Mouse (Mus musculus) lung, adult 2 months (tissue): ENCODE measurements around the gene Alg2. TPM values are rescaled to one million over a fixed set of nuclear protein-coding genes. Genes with fewer than 3 reads are reported as not detected.

Source experiments
- DNase-seq: peaks from one replicate; pipeline ENCODE4 v3.0.0; 2022
- H3K4me1 ChIP-seq: fragments of 200-500 bp; 2 replicates; pipeline ENCODE4 v1.6.1; 2011; ENCODE audit warnings: low read length; ENCODE audit not compliant: control insufficient read depth, insufficient read depth
- H3K4me3 ChIP-seq: fragments of 200-500 bp; replicated peaks from 2 replicates; pipeline ENCODE3; 2011; ENCODE audit warnings: low read depth, mild to moderate bottlenecking, control low read depth, low read length; ENCODE audit errors: extremely low read depth
- CTCF ChIP-seq: fragments of 200-500 bp; IDR thresholded peaks from 2 replicates; pipeline ENCODE4 v1.5.1; 2011; ENCODE audit warnings: mild to moderate bottlenecking, low read length, control low read depth; ENCODE audit not compliant: insufficient read depth
- POLR2A ChIP-seq: fragments of 200-500 bp; IDR thresholded peaks from 2 replicates; pipeline ENCODE4 v1.6.1; 2011; ENCODE audit warnings: low read depth, mild to moderate bottlenecking, control low read depth, low read length, borderline replicate concordance; ENCODE audit errors: extremely low read depth
- WGBS: fragments of 180-500 bp; shearing (Covaris S2); methylation state at CpG from one replicate; pipeline ENCODE4 v1.1.7; 2018; 5-methylcytosine and 5-hydroxymethylcytosine counted together
- polyA plus RNA-seq: library from polyadenylated mRNA; depleted of rRNA; stranded (reverse); fragments of >200 nt; gene quantifications from 2 replicates; pipeline ENCODE4 v1.2.3, GENCODE M21; 2012

The Alg2 gene
- polyA plus RNA-seq, 1 experiment = 17.8 TPM

DNA sequence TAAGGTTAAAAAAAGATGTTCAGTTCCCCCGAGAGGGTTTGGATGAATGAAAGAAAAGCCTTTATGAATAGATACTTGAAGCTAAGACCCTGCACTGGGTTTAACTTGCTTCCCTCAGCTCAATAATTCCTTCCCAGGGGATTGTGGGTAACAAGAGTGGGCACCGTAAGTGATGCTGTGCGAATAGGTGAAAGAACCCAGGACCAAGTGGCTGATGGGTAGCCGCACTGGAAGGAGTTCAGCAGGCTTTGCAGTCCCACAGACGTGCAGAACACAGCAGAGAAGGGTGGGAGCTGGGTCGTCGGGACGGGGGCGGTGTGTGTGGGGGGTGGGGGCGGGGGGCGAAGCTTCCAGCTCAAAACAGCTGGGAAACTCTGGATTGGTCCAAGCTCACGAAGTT is 39.0 kb downstream of the Alg2 start:
- WGBS = 76% methylated on average over 12 of the region's 12 CpGs
- Histone ChIP-seq H3K4me3 (no peak overlapping the region), H3K4me1 (no peaks in the 10 kb centered on the region)
- no peak for TF ChIP-seq CTCF
- no peak for TF ChIP-seq POLR2A
- DNase-seq = no peak

DNA sequence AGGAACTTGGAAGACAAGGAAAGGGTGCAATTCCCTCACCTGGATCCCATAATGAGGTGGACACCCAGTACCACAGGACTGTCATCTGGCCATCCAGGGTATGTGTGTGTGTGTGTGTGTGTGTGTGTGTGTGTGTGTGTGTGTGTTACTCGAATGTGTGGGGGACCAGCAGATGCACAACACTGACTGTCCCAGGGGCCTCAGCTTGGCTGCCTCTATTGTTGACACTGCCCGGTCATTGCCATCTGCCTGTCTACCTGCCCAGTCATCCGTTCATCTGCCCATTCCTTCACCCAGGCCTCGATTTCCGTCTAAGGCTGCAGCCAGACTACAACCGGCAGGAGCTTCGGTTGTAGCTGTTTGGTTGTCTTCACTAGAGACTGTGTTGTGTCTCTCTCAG is 41.4 kb downstream of the Alg2 start:
- WGBS = 81% methylated on average over 7 of the region's 7 CpGs
- Histone ChIP-seq H3K4me3 (no peak overlapping the region), H3K4me1 (no peaks in the 10 kb centered on the region)
- TF ChIP-seq CTCF (no peak), POLR2A (no peak)
- no peak for DNase-seq

DNA sequence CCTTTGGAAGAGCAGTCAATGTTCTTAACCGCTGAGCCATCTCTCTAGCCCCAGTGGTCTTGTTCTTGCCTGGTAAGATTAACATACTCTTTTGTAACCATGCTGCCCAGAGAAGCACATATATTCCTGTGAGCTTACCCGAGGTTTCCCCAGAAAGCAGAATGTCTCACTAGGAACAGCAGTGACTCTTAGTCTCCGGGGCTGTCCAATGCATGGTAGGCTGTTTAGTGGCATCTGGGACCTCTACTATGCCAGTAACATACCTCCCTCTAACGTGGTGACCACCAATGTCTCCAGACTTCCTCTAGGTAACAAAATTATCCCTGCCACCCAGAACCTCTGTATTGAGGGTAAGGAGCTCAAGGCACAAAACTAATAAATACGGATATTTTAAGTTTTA is 43.1 kb downstream of the Alg2 start:
- TF ChIP-seq CTCF (no peak), POLR2A (no peak)
- 91% methylated on average over 5 of the region's 5 CpGs for WGBS
- Histone ChIP-seq H3K4me1 (no peaks in the 10 kb centered on the region), H3K4me3 (no peak overlapping the region)
- no peak for DNase-seq

DNA sequence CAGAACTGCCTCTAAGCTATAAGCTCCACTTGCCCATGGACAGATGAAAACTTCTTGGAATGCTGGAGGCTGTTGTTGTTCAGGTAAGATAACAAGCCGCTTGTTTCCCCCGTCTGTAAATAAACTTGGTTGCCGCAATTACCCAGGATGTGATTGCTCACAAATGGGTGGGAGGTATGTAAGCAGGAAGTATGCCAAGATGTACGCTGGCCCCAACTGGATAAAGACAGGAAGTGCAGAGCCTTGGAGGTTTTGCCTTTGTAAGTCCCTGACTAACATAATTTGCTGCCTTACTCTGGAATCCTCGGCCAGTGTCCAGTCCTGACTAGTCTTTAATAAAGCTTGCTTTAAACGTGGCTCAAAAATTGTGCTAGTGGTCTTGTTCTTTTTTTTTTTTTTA is 43.6 kb downstream of the Alg2 start:
- H3K4me1 ChIP-seq = no peaks in the 10 kb centered on the region
- no peak overlapping the region for H3K4me3 ChIP-seq
- WGBS = 26% methylated on average over 6 of the region's 6 CpGs
- TF ChIP-seq CTCF (no peak), POLR2A (no peak)
- DNase-seq = no peak

DNA sequence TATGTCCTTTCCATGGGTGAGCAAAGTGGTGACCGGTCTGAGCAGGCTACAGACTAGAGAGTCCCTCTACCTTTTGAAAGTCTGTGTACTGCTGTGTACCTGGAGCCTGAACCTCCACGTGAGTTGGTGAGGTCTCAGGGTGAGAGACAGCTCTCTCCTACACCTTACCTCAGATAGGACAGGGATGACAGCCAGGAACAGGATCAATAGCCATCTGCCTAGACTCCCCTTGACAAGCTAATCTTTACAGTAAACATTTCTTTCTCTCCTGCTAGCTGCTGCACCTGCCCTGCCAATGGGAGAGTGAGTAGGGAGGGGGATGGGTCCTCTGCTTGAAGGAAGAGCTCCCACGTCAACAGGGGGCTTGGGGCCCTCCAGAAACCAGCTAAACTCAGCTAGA is 46.5 kb downstream of the Alg2 start:
- H3K4me3 ChIP-seq = no peak overlapping the region
- 65% methylated on average over 3 of the region's 3 CpGs for WGBS
- no peaks in the 10 kb centered on the region for H3K4me1 ChIP-seq
- no peak for DNase-seq
- TF ChIP-seq CTCF (no peak), POLR2A (no peak)

DNA sequence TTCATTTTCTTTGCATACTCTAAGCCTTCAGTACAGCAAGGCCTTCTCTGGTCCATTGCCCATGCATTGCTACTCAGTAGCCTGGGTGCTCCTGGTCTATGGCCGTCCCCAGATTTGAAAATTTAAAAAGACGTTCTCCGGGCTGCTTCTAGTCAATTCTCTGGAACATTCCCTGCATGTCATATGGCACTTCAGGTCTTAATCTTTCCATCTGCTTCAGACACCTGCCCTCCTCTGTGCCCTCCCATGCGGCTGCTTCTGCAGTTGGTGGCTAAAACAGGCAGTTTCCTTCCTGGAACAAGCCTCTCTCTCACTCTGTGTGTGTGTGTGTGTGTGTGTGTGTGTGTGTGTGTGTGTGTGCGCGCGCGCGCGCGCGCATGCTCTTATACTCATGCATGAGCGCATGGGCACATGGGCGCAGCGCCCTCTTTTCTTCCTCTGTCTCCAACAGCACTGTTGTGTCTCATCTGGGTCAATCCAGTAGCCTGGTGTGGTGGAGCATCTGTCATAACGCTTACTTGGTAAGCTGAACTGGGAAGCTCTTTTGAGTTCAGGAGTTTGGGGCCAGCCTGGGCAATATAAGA is 48.8 kb downstream of the Alg2 start:
- WGBS = 87% methylated on average over 16 of the region's 16 CpGs
- Histone ChIP-seq H3K4me1 (no peaks in the 10 kb centered on the region), H3K4me3 (no peak overlapping the region)
- TF ChIP-seq POLR2A (no peak), CTCF (no peak)
- no peak for DNase-seq

DNA sequence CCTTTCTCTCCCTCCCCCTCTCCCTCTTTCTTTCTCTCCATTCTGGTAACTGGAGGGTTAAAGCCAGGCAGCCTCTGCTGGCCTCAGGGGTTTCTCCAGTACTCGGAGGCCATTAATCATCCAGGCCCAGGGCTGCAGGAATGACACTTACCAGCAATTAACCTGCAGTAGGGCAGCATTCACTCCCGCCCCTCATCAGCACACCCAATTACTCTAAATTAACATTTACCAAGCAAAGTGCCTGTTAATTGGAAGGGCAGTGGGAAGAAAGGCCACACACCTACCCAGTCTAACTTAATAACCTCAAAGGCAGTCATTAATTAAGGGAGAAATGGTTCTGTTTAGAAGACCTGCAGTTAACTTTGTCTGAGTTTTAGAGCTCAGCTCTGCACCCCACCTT is 49.8 kb downstream of the Alg2 start:
- WGBS = 53% methylated on average over 2 of the region's 2 CpGs
- Histone ChIP-seq H3K4me1 (no peaks in the 10 kb centered on the region), H3K4me3 (no peak overlapping the region)
- no peak for TF ChIP-seq POLR2A
- TF ChIP-seq CTCF = no peak
- no peak for DNase-seq

DNA sequence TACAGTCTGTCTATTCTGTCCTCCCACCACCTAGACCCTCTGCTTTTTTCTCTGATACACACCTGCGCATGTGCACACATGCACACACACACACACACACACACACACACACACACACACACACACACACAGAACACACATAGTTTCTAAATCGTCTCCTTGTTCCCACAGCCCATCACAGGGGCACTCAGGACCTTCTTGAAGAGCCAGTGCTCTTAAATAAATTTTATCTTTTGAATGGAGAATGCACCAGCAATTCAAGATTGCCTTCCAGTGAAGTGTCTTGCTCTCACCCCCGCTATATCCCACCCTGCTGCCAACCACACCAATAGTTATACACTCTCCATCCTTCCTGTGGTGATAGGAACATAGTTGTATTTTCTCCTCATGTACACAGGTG is 51.2 kb downstream of the Alg2 start:
- H3K4me3 ChIP-seq = no peak overlapping the region
- H3K4me1 ChIP-seq = no peaks in the 10 kb centered on the region
- WGBS = 76% methylated on average over 3 of the region's 3 CpGs
- no peak for DNase-seq
- TF ChIP-seq POLR2A (no peak), CTCF (no peak)

DNA sequence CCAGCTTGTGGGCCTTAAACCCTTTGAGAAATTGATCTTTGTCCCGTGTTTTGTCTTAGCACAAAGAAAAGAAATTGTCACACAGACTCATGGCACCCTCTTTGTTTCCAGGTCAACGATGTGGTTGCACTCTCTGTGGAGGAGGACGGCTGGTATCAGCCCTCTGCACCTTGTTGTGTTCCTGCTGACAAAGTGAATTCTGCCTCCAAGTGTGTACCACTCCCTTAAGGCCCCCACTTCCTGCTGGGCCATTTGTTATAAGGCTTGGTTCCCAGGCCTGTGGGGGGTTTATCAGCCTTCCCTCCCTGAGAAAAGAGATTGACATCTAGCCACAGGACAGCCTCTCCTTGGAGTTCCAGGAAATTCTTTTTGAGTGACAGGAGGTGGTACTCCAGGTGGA is 51.9 kb downstream of the Alg2 start:
- TF ChIP-seq POLR2A = no peak
- no peak for TF ChIP-seq CTCF
- no peak overlapping the region for H3K4me3 ChIP-seq
- no peak for DNase-seq
- 46% methylated on average over 3 of the region's 3 CpGs for WGBS
- H3K4me1 ChIP-seq = no peaks in the 10 kb centered on the region

DNA sequence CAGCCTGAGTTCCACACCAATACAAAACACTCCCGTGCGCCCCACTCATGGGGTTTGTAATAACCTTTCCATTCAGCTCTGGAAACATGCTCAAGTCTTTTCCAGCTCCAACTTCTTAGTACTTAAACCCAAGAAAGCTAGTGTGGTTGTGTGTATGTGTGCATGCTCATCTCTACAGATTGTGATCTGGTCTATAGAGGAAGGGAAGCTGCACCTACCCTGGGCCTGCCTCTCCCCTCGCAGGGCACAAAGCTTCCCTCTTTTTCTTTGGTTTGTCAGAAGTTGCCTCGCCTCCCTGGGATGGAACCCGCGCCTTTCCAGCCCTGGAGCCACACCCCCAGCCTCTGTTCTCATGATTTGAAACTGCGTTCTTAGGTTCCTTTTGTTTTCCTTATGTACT is 53.9 kb downstream of the Alg2 start:
- DNase-seq = no peak
- WGBS = 58% methylated on average over 7 of the region's 7 CpGs

More for the DNA sequence above, 53.9 kb downstream of the Alg2 start:
- H3K4me1 ChIP-seq = no peaks in the 10 kb centered on the region
- H3K4me3 ChIP-seq = no peak overlapping the region
- TF ChIP-seq POLR2A (no peak), CTCF (no peak)
